Mouse (Mus musculus) left cerebral cortex, postnatal 36 days (tissue): ENCODE data around the gene Rap1gap2. TPM values are rescaled to one million over a fixed set of nuclear protein-coding genes. Genes with fewer than 3 reads are reported as not detected.
"Not testable (repeated sequence)": the region's sequence is repeated elsewhere in the genome, so short reads cannot be mapped to it uniquely, and the experiment has no call there.

Experiments used
- DNase-seq, 2 experiments: peaks; one replicate each; pipeline ENCODE4 v3.0.0; 2021 to 2022; ENCODE audit warnings: low spot score in 2 of 2, mixed read lengths in 1 of 2
- intact Hi-C: fragments of 180-260 bp; cut with DNase I; formaldehyde crosslinking; loops from one replicate; pipeline ENCODE4 v1.15.1; 2025
- total RNA-seq, 2 experiments: library from RNA; stranded (reverse); gene quantifications; 2 replicates each; pipeline ENCODE4 v1.2.3; 2021

The Rap1gap2 gene
- total RNA-seq, 2 experiments from 2014 or later, result 179 to 210 TPM

DNA sequence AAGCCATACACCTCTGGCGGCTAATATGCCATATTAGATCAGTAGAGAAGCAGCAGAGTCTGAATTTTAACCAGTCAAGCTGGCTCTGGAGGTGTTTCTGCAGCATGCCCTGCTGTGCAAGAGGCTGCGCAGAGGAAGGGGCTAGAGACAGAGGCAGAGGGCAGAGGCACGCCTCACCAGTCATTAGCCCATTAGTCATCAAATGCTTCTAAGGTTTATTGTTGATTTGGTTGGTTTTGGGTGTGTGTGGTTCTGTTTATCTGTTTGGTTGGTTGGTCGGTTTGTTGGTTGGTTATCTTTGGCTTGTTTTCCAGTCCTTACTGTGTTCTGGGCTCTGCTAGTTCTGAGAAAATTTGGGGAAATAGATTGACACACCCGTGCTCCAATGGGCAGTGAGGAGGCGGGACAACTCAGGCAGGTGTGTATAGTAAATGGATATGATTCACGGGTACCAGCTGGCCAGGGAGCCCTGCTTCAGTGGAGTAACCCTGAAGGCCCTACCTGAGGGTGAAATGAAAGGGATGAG lies 26.8 kb downstream of the Rap1gap2 start:
- no peak for DNase-seq

GRCm38 (mm10) chr11:74582464-74582863 lies 28.3 kb downstream of the Rap1gap2 start:
- intact Hi-C loops, result no loop called here
- no peak for DNase-seq

More for the DNA sequence above, 26.8 kb downstream of the Rap1gap2 start:
- intact Hi-C loops, result no loop called here

GRCm38 (mm10) chr11:74581333-74581732 lies 29.4 kb downstream of the Rap1gap2 start:
- intact Hi-C loops, result not testable (repeated sequence)

GRCm38 (mm10) chr11:74577068-74577467 lies 33.6 kb downstream of the Rap1gap2 start:
- intact Hi-C loops, result no loop called here
- no peak for DNase-seq

More at GRCm38 (mm10) chr11:74581333-74581732, 29.4 kb downstream of the Rap1gap2 start:
- not testable (repeated sequence) for DNase-seq

GRCm38 (mm10) chr11:74575940-74576339 lies 34.8 kb downstream of the Rap1gap2 start:
- DNase-seq, result no peak
- intact Hi-C loops, result no loop called here

DNA sequence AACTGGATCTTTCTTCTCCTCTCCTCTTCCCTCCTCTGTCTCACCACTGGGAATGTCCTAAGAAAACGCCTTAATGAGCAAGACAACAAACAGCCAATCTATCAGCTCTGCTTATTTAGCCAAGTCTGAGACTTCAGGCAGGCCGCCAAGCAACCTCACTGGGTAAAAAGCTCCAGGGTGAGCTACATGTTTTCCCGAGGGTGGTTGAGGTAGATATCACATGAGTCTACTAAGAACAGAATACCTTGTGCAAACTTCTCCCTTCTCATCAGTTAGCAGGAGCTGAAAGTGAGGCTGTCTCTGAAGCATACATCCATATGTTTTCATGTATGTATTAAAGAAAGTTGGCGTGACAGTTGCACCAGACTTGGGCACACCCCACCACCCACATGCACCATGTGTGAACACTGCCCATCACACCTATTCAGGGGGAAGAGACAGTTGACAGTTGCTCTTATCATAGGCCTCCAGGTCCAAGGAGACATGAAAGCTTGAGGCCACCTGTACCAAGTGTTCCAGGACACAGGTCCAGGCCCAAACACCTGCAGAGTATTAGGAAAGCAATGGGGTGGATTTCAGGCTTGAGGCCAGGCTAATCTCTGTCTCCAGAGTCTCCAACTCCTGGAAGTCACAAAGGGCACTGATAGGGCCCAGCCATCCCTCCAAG lies 35.8 kb downstream of the Rap1gap2 start:
- intact Hi-C loops, result no loop called here
- DNase-seq, result no peak

GRCm38 (mm10) chr11:74572459-74573061 lies 38.2 kb downstream of the Rap1gap2 start:
- intact Hi-C loops, result no loop called here
- no peak for DNase-seq

GRCm38 (mm10) chr11:74569735-74570134 lies 41.0 kb downstream of the Rap1gap2 start:
- no peak for DNase-seq
- intact Hi-C loops, result no loop called here

GRCm38 (mm10) chr11:74568463-74568862 lies 42.3 kb downstream of the Rap1gap2 start:
- peak; percentile 73 to 78 for DNase-seq

DNA sequence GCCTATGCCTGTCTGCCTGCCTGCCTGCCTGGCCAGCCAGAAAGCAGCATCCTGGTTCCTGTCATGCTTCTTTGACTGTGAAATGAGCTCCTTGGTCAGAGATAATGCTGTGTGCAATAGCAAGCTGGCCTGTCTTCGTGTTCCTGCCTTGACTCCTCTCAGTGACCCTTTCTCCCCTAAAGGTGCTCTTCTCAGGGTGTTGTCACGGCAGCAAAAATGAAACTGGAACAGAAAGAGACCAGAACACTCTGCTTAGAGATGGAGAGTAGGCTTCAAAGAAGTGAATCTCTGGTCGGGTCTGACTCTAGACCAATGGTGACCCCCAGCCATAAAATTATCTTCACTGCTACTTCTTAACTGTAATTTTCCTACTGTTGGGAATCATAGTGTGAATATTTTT lies 42.7 kb downstream of the Rap1gap2 start:
- intact Hi-C loops, result no loop called here
- DNase-seq, result no peak

More at GRCm38 (mm10) chr11:74568463-74568862, 42.3 kb downstream of the Rap1gap2 start:
- intact Hi-C loops, result no loop called here

DNA sequence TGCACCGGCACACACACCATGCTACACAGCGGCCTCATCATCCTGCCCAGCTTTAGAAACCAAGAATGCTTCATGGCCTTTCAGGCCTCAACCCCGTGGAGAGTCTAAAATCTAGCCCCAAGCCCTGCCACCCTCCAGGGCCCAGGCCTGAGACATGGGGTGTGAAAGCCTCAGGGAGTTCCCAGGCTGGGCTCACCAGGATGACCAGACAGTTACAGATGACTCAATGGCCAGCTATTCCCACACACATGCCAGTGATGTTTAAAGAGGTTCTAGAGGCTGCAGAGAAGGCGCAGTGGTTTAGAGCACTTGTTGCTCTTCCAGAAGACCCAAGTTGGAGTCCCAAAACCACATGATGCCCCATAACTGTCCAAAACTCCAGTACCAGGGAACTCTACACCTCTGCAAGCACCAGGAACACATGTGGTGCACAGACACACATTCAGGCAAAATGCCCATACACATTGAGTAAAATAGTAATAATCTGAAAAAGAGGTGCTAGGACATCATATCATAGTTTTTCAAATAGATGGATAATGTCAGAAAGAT lies 44.3 kb downstream of the Rap1gap2 start:
- intact Hi-C loops, result no loop called here
- no peak for DNase-seq

- DNase-seq, result no peak
- intact Hi-C loops, result no loop called here
These were observed 49.3 kb downstream of the Rap1gap2 start for GRCm38 (mm10) chr11:74561392-74561791.

DNA sequence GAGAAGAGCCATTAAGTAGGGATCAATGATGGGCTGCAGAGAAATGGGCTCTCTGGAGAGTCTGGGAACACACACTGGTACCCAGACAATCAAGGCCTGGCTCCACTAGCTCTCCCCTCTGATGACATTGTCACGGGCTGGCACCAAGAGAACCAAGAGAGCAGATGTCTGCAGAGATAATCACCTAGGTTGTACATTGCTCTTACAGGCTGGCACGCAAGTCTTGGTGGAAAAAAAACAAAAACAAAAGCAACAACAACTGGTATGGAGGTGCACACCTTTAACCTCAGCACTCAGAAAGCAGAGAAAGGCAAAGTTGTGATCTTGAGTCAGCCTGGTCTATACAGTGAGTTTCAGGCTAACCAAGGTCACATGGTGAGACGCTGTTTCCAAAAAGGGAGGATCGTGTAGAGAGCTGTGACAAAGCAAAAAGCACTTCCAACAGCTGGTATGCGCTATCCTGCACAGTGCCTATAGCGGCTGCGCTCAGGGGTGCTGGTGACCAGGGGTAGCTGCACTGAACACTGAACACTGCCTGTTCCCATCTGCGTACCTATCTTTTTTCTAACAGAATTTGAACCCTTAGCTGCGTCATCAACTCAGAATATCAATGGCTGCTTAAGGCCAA lies 50.0 kb downstream of the Rap1gap2 start:
- DNase-seq, result no peak
- intact Hi-C loops, result no loop called here

DNA sequence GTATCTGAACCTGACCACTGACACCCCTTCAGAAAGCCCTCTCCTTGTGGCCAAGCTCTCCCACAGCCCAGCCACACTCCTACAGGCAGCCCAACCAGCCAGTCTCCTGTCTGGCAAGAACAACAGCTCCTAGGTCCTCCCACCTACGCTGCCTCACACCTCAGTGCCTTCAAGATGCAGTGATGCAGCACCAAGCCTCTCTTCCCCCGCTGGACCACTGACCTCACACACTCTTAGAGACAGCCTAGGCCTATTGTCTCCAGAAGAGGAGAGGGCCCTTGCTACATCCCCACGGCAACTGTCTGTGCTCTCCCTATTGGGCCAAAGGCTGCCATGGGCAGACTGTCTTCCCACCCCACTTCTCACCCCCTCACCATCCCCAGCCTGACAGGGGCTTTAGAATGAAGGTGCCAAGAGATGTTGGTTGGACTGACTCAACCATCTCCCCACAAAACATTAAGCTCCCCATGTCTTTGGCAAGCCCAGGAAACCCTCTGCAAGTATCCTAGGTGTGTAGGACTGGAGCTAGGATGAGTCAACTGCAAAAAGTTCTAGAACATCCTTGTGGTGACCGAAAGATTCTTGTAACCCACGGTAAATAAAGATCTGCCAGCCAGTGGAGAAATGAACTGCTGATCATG lies 50.8 kb downstream of the Rap1gap2 start:
- intact Hi-C loops, result loop anchor here (5.0 kb wide), 1 partner anchor 57 kb away; the partner anchor contains the start of gene Ccdc92b
- peak in 1 of 2 experiments; percentile 55 for DNase-seq

DNA sequence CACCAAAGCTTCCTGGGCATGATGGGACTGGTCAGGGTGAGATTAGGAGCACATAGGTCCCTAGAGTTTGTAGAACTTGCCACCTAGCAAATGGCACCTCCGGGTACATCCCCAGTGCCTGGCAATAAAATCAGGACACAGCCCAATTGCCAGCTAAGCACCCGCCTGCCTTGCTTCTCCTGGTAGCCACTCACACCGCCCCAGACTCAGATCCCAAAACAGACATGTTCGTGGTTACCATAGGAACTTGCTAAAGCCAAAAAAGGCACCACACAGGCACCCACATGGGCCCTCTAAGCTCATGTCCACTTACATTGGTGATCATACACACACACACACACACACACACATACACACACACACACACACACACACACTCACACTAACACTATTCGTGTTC lies 51.8 kb downstream of the Rap1gap2 start:
- peak in 1 of 2 experiments; percentile 58 for DNase-seq
- intact Hi-C loops, result loop anchor here (5.0 kb wide), 1 partner anchor 58 kb away; the partner anchor contains the start of gene Ccdc92b

DNA sequence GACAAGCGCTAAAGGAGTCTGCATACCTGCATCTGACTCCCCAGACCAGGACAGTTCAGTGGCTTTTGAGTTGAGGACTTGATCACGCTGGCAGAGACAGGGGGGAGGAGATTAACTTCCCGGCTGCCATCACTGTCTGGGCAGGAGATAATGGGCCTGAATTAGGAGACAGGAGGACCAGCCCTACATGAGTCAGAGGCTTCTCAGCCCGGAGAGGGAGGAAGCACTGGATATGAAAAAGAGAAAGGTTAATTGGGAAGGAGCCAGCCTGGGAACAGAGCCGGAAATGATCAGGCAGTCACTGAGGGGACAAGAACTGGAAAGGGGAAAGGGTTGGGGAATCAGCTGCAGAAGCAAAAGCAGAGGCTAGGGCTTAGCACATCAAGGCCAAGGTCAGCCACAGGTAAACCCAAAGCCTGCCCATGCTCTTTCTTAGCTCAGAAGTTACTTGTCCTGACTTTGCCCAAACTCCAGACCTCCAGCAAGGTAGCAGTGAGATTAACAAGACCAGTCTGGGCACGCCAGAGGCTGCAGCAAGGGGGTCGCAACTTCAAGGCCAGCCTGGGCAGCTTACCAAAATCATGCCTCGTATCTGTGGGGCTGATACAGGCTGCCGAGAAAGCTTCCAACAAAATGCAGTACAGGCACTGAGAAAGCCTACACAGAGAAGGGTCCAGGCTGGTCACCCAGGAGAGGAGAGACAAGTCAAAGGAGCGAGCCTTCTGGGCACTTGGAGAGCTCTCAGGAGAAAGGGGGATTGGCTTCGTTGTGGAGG lies 53.1 kb downstream of the Rap1gap2 start:
- no peak for DNase-seq
- intact Hi-C loops, result loop anchor here (5.0 kb wide), 1 partner anchor 60 kb away; the partner anchor contains the start of gene Ccdc92b

DNA sequence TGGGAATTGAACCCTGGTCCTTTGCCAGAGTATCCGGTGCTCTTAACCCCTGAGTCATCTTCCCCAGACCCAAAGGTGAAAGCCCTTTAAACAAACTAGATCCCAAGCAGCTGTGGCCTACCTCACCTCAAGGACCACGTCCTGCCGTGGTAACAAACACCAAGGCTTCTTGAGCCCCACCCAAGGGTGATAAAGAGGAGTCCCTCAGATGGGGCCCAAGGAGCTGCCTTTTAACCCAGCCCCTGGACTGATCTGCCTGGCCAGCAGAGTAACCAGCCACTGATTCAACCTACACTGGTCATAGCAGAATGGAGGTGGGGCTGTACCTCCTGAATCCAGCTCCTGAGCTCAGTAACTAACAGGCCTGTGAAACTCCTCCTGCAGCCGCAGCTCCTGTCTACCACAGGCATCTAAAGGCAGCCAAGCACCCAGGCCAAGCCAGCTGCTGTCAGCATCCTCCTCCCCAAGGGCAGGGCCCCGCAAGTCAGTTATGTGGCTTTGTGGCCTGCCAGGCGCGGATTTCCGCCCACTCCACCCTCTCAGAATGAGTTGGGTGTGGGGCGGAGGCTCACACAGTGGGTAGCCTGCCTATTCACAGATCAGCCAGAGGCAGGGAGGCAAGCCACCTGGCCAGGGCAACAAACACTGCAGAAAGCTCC lies 54.9 kb downstream of the Rap1gap2 start:
- intact Hi-C loops, result loop anchor here (5.0 kb wide), 1 partner anchor 61 kb away; the partner anchor contains the start of gene Ccdc92b
- no peak for DNase-seq

DNA sequence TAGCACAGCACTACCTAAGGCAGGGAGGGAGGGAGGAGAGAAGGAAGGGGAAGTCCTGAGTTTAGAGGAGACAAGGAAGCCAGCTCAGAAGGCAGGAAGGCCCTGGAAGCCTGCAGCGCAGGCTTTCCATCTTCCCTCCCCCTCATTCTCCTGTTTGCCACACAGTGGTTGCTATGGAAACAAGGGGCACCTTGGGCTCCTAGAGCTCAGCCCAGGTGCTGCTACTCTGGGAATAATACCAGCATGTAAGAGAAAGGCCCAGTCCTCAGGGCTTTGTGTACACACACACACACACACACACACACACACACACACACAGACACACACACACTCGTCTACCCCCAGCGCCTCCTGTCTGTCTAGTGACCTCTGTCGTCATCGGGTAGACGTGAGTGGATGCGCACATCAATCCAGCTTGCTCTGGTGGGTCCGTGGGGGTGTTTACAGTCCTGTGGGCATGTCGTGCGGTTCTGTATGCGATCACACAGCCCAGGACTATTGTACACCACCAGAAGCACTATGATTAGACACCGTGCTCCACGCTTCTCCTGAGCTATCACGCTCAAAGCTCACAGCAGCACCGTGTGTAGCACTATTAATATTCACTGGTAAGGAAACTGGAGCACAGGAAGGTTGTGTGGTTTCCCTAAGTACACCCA lies 55.9 kb downstream of the Rap1gap2 start:
- intact Hi-C loops, result loop anchor here (5.0 kb wide), 2 partner anchors 32 to 62 kb away; partner anchors contain the start of gene Ccdc92b
- no peak for DNase-seq
